Comparison of ENCODE assay signal across 12 mouse cellular contexts in genomic region chr9:108035331-108036156, GRCm38 (mm10). TPM values are rescaled to one million over a fixed set of nuclear protein-coding genes. Genes with fewer than 3 reads are reported as not detected.
DNase-seq lines count a peak whose midpoint lies in the region; ATAC-seq and TF ChIP-seq lines count a peak whose summit lies in the region.
"Had no signal": no experiment of that assay in that cellular context is flagged by ENCODE, and none has a peak within 500 bp of the region (broad histone marks: within the 10 kb centered on the region; RNA-seq: fewer than 3 reads in every experiment).

No protein-coding gene starts in this region.

- no peaks in the 10 kb centered on the region for H3K9me3 ChIP-seq in megakaryocyte, embryonic 14.5 days
- H3K9me3 ChIP-seq in stomach, postnatal 0 days (ENCODE audit: control insufficient read depth, low read length): no peaks in the 10 kb centered on the region
- H3K9me3 ChIP-seq in midbrain, embryonic 10.5 days (replicated peaks): no peaks in the 10 kb centered on the region
- H3K9me3 ChIP-seq: hindbrain, embryonic 13.5 days had no signal

- H3K27ac ChIP-seq in stomach, postnatal 0 days (replicated peaks): peak overlapping the region; percentile 61
- H3K27ac ChIP-seq in midbrain, embryonic 10.5 days (replicated peaks): no peak overlapping the region
- H3K27ac ChIP-seq: heart, adult 2 months; hindbrain, embryonic 13.5 days had no signal

- H3K4me1 ChIP-seq in megakaryocyte, embryonic 14.5 days: peaks cover 40% of the 10 kb centered on the region
- H3K4me1 ChIP-seq in stomach, postnatal 0 days (replicated peaks; ENCODE audit: control insufficient read depth, insufficient read depth): no peaks in the 10 kb centered on the region
- H3K4me1 ChIP-seq in midbrain, embryonic 10.5 days: no peaks in the 10 kb centered on the region
- H3K4me1 ChIP-seq: hindbrain, embryonic 13.5 days had no signal

- H3K9ac ChIP-seq in stomach, postnatal 0 days (ENCODE audit: low read length): no peak overlapping the region
- H3K9ac ChIP-seq: hindbrain, embryonic 13.5 days had no signal

- no peak overlapping the region for H3K4me2 ChIP-seq in stomach, postnatal 0 days (replicated peaks; ENCODE audit: low read depth)
- H3K4me2 ChIP-seq: hindbrain, embryonic 13.5 days had no signal

- H3K27me3 ChIP-seq in megakaryocyte, embryonic 14.5 days (replicated peaks): no peaks in the 10 kb centered on the region
- H3K27me3 ChIP-seq in stomach, postnatal 0 days (ENCODE audit: control insufficient read depth, insufficient read depth, low read length): no peaks in the 10 kb centered on the region
- H3K27me3 ChIP-seq in midbrain, embryonic 10.5 days (ENCODE audit: low read depth, poor library complexity, severe bottlenecking): no peaks in the 10 kb centered on the region
- H3K27me3 ChIP-seq: hindbrain, embryonic 13.5 days; Patski had no signal

- peak; percentile 39 for TF ChIP-seq EP300 in stomach, postnatal 0 days (optimal IDR thresholded peaks at IDR 0.05)

- H3K4me3 ChIP-seq in megakaryocyte, embryonic 14.5 days (replicated peaks): peak overlapping the region; percentile 65
- H3K4me3 ChIP-seq in stomach, postnatal 0 days (ENCODE audit: low read depth, low read length): no peak overlapping the region
- no peak overlapping the region for H3K4me3 ChIP-seq in midbrain, embryonic 10.5 days
- H3K4me3 ChIP-seq: heart, adult 2 months; hindbrain, embryonic 13.5 days had no signal

- no peak for ATAC-seq in megakaryocyte, adult 5-6 weeks (ENCODE audit: poor library complexity, severe bottlenecking)
- peak; percentile 97 for ATAC-seq in stomach, postnatal 0 days (ENCODE audit: low FRiP score, low TSS enrichment)
- ATAC-seq: Patski had no signal

- peaks cover 90% of the 10 kb centered on the region for H3K36me3 ChIP-seq in megakaryocyte, embryonic 14.5 days (replicated peaks; ENCODE audit: low read length)
- H3K36me3 ChIP-seq in stomach, postnatal 0 days (ENCODE audit: control insufficient read depth, insufficient read depth, low read length): peaks cover 6% of the 10 kb centered on the region
- H3K36me3 ChIP-seq in midbrain, embryonic 10.5 days: peaks cover 87% of the 10 kb centered on the region

- peak; percentile 31 for DNase-seq in MEL-GATA-1-ER (ENCODE audit: extremely low read depth, low read depth)
- DNase-seq in large intestine, adult 2 months (ENCODE audit: low read depth, low spot score): peak; percentile 33
- DNase-seq in stomach, postnatal 0 days (ENCODE audit: low spot score): peak; percentile 65
- no peak for DNase-seq in c-Kit-positive CD71-positive TER-119-positive erythroid progenitor cells, embryonic 14.5 days (ENCODE audit: low spot score)
- no peak for DNase-seq in midbrain, embryonic 10.5 days (ENCODE audit: low spot score)
- DNase-seq: cerebellum, adult 9-11 months; heart, adult 2 months; kidney, postnatal 36 days had no signal

- TF ChIP-seq CTCF in stomach, postnatal 0 days (IDR thresholded peaks at IDR 0.05; ENCODE audit: low read depth): peak; percentile 65

- WGBS in large intestine, adult 2 months: 48% methylated on average over 2 of the region's 2 CpGs
- 93% methylated on average over 2 of the region's 2 CpGs for WGBS in stomach, postnatal 0 days
- WGBS in midbrain, embryonic 10.5 days: 97% methylated on average over 2 of the region's 2 CpGs

RNA-seq across cellular contexts. Expression of gene Gmppb, which starts 13.5 kb away (rescaled TPM):
- 2.6 and 30.7 TPM in 2 replicates for polyA plus RNA-seq in megakaryocyte, embryonic 14.5 days (2012; ENCODE audit: insufficient read depth, low replicate concordance)
- total RNA-seq in megakaryocyte, adult 5-6 weeks (2015): 6.4 and 6.9 TPM in 2 replicates
- 14.0 and 19.1 TPM in 2 replicates for total RNA-seq in megakaryocyte, adult 5-6 weeks (2017)
- polyA plus RNA-seq in large intestine, adult 2 months (2012; rRNA removed): 75.3 and 77.6 TPM in 2 replicates
- polyA plus RNA-seq in stomach, postnatal 0 days (2015; fragmentation: Nextera tagmentation; extraction: Ambion mirVana): 48.5 and 49.5 TPM in 2 replicates
- 26.0 and 26.2 TPM in 2 replicates for polyA plus RNA-seq in midbrain, embryonic 10.5 days (2016; fragmentation: Nextera tagmentation; extraction: Ambion mirVana)

RNA-seq across cellular contexts. Expression of gene Amigo3, which starts 17.4 kb away (rescaled TPM):
- polyA plus RNA-seq in megakaryocyte, embryonic 14.5 days (2012; ENCODE audit: insufficient read depth, low replicate concordance): 0.65 and 1.0 TPM in 2 replicates
- 1.2 and 1.5 TPM in 2 replicates for total RNA-seq in megakaryocyte, adult 5-6 weeks (2015)
- 2.0 and 2.6 TPM in 2 replicates for total RNA-seq in megakaryocyte, adult 5-6 weeks (2017)
- polyA plus RNA-seq in large intestine, adult 2 months (2012; rRNA removed): 10.7 and 12.7 TPM in 2 replicates
- 2.8 and 2.9 TPM in 2 replicates for polyA plus RNA-seq in stomach, postnatal 0 days (2015; fragmentation: Nextera tagmentation; extraction: Ambion mirVana)
- polyA plus RNA-seq in midbrain, embryonic 10.5 days (2016; fragmentation: Nextera tagmentation; extraction: Ambion mirVana): 2.6 and 3.8 TPM in 2 replicates

RNA-seq across cellular contexts. Expression of gene Ip6k1, which starts 33.2 kb away (rescaled TPM):
- 26.3 and 26.7 TPM in 2 replicates for polyA plus RNA-seq in megakaryocyte, embryonic 14.5 days (2012; ENCODE audit: insufficient read depth, low replicate concordance)
- 20.1 and 24.6 TPM in 2 replicates for total RNA-seq in megakaryocyte, adult 5-6 weeks (2015)
- total RNA-seq in megakaryocyte, adult 5-6 weeks (2017): 35.2 and 109 TPM in 2 replicates
- 57.1 and 90.1 TPM in 2 replicates for polyA plus RNA-seq in large intestine, adult 2 months (2012; rRNA removed)
- 24.0 and 26.3 TPM in 2 replicates for polyA plus RNA-seq in stomach, postnatal 0 days (2015; fragmentation: Nextera tagmentation; extraction: Ambion mirVana)
- 53.8 and 64.0 TPM in 2 replicates for polyA plus RNA-seq in midbrain, embryonic 10.5 days (2016; fragmentation: Nextera tagmentation; extraction: Ambion mirVana)

RNA-seq across cellular contexts. Expression of gene Gm20662, which starts 39.4 kb away (rescaled TPM):
- polyA plus RNA-seq in megakaryocyte, embryonic 14.5 days (2012; ENCODE audit: insufficient read depth, low replicate concordance): 3.2 and 5.8 TPM in 2 replicates
- not detected in 2 replicates for total RNA-seq in megakaryocyte, adult 5-6 weeks (2015)
- total RNA-seq in megakaryocyte, adult 5-6 weeks (2017): not detected in 2 replicates
- polyA plus RNA-seq in large intestine, adult 2 months (2012; rRNA removed): 0.86 and 1.3 TPM in 2 replicates
- polyA plus RNA-seq in stomach, postnatal 0 days (2015; fragmentation: Nextera tagmentation; extraction: Ambion mirVana): 0.18 TPM in 1 of 2 replicates, not detected in the other
- 0.07 TPM in 1 of 2 replicates, not detected in the other for polyA plus RNA-seq in midbrain, embryonic 10.5 days (2016; fragmentation: Nextera tagmentation; extraction: Ambion mirVana)
- polyA plus RNA-seq: Patski had no signal

RNA-seq across cellular contexts. Expression of gene Cdhr4, which starts 43.2 kb away (rescaled TPM):
- 9.9 and 23.4 TPM in 2 replicates for polyA plus RNA-seq in megakaryocyte, embryonic 14.5 days (2012; ENCODE audit: insufficient read depth, low replicate concordance)
- 0.33 TPM in 1 of 2 replicates, not detected in the other for total RNA-seq in megakaryocyte, adult 5-6 weeks (2015)
- total RNA-seq in megakaryocyte, adult 5-6 weeks (2017): 0.51 and 1.7 TPM in 2 replicates
- polyA plus RNA-seq in large intestine, adult 2 months (2012; rRNA removed): 1.0 and 1.7 TPM in 2 replicates
- polyA plus RNA-seq in stomach, postnatal 0 days (2015; fragmentation: Nextera tagmentation; extraction: Ambion mirVana): 1.3 and 2.0 TPM in 2 replicates
- polyA plus RNA-seq in midbrain, embryonic 10.5 days (2016; fragmentation: Nextera tagmentation; extraction: Ambion mirVana): 2.2 and 3.2 TPM in 2 replicates
- polyA plus RNA-seq: Patski had no signal

Comparison
In these comparisons a context has a peak if more than half of its experiments do, and no peak if none do; other contexts are left out.
1. DNase-seq: peak in MEL-GATA-1-ER (single experiment), large intestine, adult 2 months (single experiment) and stomach, postnatal 0 days (single experiment); none in c-Kit-positive CD71-positive TER-119-positive erythroid progenitor cells, embryonic 14.5 days (single experiment) and midbrain, embryonic 10.5 days (single experiment).